Mouse (Mus musculus): Measurements from ENCODE around the gene Insig1.

Insig1 gene

GRCm38 (mm10) chr5:28118531-28118925 lies 47.4 kb downstream of the Insig1 start:
- no peak for DNase-seq (ENCODE audit: low read depth, low spot score)

- no peak for DNase-seq (ENCODE audit: low read depth, low spot score)
Measured at GRCm38 (mm10) chr5:28119576-28119975, 48.4 kb downstream of the Insig1 start.

DNA sequence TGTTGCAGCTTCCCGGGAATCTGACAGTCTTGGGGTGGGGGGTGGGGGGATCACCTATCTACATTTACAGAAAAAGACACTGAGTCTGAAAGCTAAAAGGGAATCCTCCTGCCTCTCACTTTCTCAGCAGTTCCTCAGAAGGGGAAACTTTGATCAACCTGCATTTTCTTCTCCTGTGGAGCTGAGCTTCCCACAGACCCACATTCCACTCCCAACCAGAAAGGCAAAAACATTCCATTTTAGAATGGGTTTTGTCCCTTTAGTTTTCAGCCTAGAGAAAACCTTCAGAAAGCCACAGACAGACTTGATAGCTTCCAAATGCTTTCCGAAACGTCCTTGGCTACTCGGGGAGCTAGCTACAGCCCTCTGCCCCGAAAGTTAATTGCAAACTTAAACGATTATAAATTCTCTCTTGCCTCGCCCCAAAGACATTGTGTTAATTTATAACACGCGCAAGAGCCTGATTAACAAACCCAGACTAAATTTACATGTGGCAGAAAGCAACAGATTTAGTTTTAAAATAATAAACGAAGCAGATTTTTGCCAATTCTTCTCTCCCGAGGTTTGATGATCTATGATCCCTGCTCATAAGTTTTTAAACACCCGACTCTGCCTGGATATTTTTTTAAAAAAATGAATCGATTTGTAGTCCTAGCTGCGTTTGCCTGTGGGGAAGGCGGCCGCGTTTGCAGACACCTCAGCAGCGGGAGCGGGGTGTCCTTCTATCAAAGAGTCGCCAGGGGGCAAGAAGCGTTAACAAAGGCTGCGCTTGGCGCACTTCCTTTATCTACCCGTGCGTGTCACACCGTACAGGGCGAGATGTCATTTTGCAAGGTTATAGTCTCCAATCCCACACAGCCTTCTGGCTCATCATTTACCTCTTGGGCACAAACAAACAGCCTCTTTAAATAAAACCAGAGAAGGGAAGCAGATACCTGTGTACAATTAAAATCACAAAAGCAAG lies 51.6 kb downstream of the Insig1 start:
- no peak for DNase-seq (ENCODE audit: low read depth, low spot score)

GRCm38 (mm10) chr5:28123455-28123825 lies 52.3 kb downstream of the Insig1 start:
- no peak for DNase-seq (ENCODE audit: low read depth, low spot score)

DNA sequence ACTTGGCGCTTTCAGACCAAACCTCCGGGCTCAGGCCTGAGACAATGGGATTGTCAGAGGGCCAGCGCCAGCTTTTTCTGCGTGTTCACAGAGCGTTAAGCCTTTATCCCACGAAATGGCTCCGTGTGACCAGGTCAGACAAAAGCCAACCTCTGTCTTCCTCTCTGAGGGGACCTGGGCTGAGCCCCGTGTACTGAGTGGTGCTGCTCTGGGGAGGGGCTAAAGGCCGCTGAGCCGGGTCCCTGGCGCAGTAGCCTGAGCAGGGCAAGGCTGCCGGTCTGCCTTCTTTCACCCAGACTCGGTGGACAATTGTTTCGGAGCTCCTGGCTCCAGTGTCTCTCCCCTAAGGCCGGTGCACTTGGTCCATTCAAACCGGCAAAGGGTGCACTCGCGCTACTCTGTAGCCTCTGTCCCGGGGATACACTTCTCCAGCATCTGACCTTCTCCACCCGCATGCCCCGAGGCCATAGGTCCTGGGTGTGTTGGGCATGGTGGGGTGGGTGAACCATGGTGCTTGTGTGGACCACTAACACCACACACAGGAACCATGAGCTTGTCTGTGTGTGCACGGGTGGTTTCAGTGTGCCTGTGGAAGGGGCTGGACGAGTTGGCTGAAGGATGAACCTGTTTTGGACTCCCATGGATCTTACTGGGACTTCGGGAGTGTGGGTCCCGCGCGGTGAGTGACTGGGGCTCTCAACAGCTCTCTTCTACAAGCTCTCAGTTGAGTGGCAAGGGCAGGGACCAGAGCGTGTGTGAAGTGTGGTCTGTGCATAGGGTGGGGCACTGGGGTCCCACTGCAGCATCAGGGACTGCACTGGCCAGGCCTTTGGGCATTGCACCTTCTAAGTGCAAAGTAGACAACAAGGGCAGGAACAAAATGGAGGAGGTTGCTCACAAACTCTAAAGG lies 53.4 kb downstream of the Insig1 start:
- DNase-seq (ENCODE audit: low read depth, low spot score), result no peak
